Mouse (Mus musculus): ENCODE measurements at regions not wholly inside any gene's neighbourhood (a gene's known extent, or its start where the extent isn't known, plus 50 kb on each side); places are given as distances from the start of the nearest gene placed in this dataset.

DNA sequence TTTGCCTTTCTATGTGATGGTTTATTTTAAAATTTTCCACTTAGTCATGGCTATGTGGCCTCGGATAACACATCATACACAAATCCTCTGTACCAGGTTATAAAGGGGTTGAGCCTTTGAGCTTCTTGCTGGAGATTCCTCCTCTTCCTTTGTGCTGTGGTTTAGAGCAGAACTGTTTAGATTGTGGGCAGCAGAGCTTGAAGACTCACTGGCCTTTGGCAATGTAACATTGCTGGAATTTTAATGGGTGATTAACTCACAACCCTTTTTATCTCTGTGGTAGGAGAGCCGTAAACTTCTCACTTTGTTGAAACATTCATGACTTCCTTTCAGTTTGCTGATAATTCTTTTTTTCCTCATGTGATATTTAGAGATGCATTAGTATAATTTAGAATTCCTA lies 413.0 kb downstream of the Lmo7 start:
- no peak for DNase-seq

- no peak for DNase-seq
Observed at GRCm38 (mm10) chr14:102138936-102139335, 409.2 kb downstream of the Lmo7 start.

DNA sequence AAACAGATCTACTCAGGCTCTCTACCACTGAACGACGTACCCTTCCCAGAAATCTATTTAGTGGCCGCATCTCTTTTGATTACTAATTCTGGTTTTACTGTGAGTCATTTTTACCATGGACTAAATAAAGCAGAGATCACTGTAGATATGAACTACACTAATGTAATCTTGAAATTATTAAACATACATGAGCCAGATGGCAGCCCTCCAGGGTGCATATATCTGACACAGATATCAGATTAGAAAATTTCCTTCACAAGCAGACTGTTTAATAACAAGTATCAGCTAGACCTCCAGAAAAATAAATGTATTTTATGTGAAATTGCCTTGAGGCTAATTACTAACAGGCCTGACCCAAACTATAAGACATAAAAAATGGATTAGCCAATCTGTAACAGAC lies 388.4 kb downstream of the Lmo7 start:
- DNase-seq, result no peak

GRCm38 (mm10) chr14:102106165-102106564 lies 376.4 kb downstream of the Lmo7 start:
- DNase-seq, result no peak

DNA sequence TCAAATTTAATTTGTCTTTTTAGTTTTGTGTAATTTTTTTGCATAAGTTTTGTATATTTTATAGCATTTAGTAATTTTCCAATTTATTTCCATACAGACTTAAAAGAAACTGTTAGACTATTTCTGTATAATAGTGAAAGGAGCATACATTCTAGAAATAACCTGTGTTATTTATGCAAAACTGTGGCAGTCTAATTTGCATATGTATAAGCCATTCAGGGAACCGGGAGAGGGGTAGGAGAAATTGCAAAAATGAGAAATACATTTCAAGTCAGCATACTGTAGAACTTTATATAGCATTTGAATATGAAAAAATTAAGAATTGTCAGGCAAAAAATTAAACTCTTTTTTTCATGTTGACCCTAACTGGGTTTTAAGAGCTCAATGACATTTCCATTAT lies 364.3 kb downstream of the Lmo7 start:
- DNase-seq, result no peak

DNA sequence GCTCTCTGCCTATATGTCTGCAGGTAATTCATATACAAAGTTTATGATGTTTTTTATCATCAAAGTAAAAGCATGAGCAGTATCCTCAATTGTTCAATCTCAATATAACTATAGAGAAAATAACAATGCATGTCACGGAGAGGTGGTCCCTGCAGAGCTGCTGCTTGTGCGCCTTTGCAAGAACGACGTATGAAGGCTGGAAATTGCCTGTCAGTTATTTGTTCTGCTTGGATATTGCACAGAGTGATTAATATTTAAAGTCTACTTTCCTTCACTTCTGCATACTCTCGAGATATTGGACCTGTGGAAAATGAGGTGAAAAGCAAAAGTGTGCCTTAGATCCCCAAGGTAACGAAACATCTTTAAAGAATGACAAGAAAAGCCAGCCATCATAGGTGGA lies 362.8 kb downstream of the Lmo7 start:
- no peak for DNase-seq

GRCm38 (mm10) chr14:102048932-102049331 lies 319.2 kb downstream of the Lmo7 start:
- no peak for DNase-seq

- DNase-seq, result no peak
Observed at GRCm38 (mm10) chr14:102048485-102048884, 318.7 kb downstream of the Lmo7 start.

DNA sequence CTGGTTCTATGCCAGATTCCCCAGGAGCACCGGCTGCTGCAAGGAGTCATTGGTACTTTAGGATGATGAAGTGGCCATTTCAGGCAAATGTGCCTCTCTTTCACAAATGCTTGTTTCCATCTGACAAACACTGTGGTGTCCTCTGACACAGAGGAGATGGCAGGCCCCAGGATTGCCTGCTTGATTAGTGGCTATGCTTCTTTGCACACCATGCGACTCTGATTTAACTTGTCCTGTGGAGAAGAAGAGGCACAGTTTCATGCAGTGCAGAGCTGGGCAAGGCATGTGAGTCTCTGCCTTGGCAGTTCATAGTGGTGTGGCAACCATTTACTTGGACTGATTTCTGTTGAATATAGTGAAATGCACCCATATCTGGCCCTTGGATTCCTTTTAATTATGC lies 308.4 kb downstream of the Lmo7 start:
- DNase-seq, result no peak

GRCm38 (mm10) chr14:102037487-102037886 lies 307.7 kb downstream of the Lmo7 start:
- DNase-seq, result no peak

GRCm38 (mm10) chr14:102031047-102031903 lies 301.5 kb downstream of the Lmo7 start:
- no peak for DNase-seq

GRCm38 (mm10) chr14:102024646-102025045 lies 294.9 kb downstream of the Lmo7 start:
- DNase-seq, result no peak

DNA sequence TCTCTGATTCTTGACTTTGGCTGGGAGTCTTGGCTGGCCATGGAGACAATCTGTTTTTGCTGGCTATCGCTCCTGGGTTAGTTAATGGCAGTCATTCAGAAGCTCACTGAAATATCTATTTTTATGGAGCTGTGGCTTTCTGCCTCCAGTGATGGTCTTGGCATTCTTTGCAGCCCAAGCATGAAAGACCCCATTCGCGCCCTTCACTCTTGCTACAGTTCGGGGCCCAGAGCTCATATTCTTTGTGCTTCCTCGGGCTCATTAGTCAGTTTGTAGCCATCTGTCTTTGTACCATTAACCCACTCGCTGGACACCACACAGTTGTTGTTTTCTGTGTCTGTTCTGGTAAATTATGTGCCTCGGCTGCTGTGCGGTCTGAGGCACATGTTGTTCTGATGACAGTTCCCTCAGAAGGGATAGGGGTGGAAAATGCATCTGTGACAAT lies 290.4 kb downstream of the Lmo7 start:
- no peak for DNase-seq

GRCm38 (mm10) chr14:102019320-102019719 lies 289.6 kb downstream of the Lmo7 start:
- no peak for DNase-seq

- DNase-seq, result no peak
Observed at GRCm38 (mm10) chr14:102016572-102016971, 286.8 kb downstream of the Lmo7 start.

- DNase-seq, result no peak
Observed at GRCm38 (mm10) chr14:102014976-102015603, 285.3 kb downstream of the Lmo7 start.

- DNase-seq, result no peak
Observed at GRCm38 (mm10) chr14:102013238-102013637, 283.5 kb downstream of the Lmo7 start.

DNA sequence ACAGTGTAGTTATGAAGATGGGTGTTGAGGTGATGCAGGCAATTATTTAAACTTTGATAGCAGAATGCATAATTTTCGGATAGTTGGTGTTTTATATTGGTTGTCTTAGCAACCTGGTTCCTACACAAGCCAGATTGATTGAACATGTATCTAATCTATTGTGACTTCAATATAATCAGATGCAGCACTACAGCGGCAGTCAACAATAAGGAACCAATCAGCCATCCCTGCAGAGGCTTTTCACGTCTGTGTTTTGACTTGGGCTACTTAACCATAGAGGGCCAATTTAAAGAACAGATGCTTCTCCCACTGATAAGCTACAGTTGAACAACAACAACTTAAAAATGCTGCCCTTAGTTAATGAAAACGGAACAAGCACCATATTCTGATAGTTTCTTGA lies 267.8 kb downstream of the Lmo7 start:
- DNase-seq, result no peak

- DNase-seq, result no peak
Observed at GRCm38 (mm10) chr14:101984401-101984800, 254.6 kb downstream of the Lmo7 start.
